Mouse (Mus musculus) myocyte (in vitro differentiated cells): ENCODE results near the gene Gas7. TPM values are rescaled to one million over a fixed set of nuclear protein-coding genes. Genes with fewer than 3 reads are reported as not detected.

Experiments used
- H3K27me3 ChIP-seq: one replicate; pipeline ENCODE4 v1.6.1; 2011; ENCODE audit not compliant: control insufficient read depth, insufficient read depth, insufficient read length
- H3K36me3 ChIP-seq: one replicate; pipeline ENCODE4 v1.6.1; 2011; ENCODE audit not compliant: control insufficient read depth, insufficient read depth
- H3K4me2 ChIP-seq: one replicate; pipeline ENCODE4 v1.6.1; 2011; ENCODE audit warnings: low read depth, control low read depth
- H3K4me3 ChIP-seq: one replicate; pipeline ENCODE4 v1.5.1; 2011; ENCODE audit warnings: mild to moderate bottlenecking, control low read depth, moderate library complexity
- H3K79me2 ChIP-seq: one replicate; pipeline ENCODE4 v1.6.1; 2011; ENCODE audit not compliant: control insufficient read depth, insufficient read depth
- H3ac ChIP-seq: one replicate; pipeline ENCODE4 v1.6.1; 2011; ENCODE audit not compliant: control insufficient read depth, insufficient read length
- CEBPB ChIP-seq: IDR thresholded peaks from 2 replicates; pipeline ENCODE4 v1.6.1; 2011; ENCODE audit warnings: mild to moderate bottlenecking, moderate library complexity; ENCODE audit not compliant: poor library complexity, insufficient read depth, severe bottlenecking
- E2F4 ChIP-seq: IDR thresholded peaks from one replicate; pipeline ENCODE4 v1.6.1; 2011; ENCODE audit warnings: mild to moderate bottlenecking, control low read depth, moderate library complexity; ENCODE audit not compliant: insufficient read depth
- MAX ChIP-seq: IDR thresholded peaks from one replicate; pipeline ENCODE4 v1.6.1; 2011; ENCODE audit warnings: low read depth, mild to moderate bottlenecking, control low read depth
- MYOD1 ChIP-seq, 3 experiments: IDR thresholded peaks; one replicate each; pipeline ENCODE4 v1.6.1; 2011; ENCODE audit warnings: control low read depth in 2 of 3, low read depth in 2 of 3, mild to moderate bottlenecking in 2 of 3, moderate library complexity in 1 of 3; ENCODE audit not compliant: insufficient read length in 2 of 3, control insufficient read depth in 1 of 3
- MYOG ChIP-seq, 3 experiments: IDR thresholded peaks; one replicate each; pipeline ENCODE4 v1.6.1; 2011; ENCODE audit warnings: control low read depth in 2 of 3, low read depth in 2 of 3, mild to moderate bottlenecking in 2 of 3; ENCODE audit not compliant: insufficient read length in 2 of 3, control insufficient read depth in 1 of 3, insufficient read depth in 1 of 3
- POLR2A ChIP-seq: IDR thresholded peaks from one replicate; pipeline ENCODE4 v1.6.1; 2011; ENCODE audit warnings: low read depth, mild to moderate bottlenecking, control low read depth, moderate library complexity; ENCODE audit not compliant: insufficient read length
- POLR2AphosphoS2 ChIP-seq: IDR thresholded peaks from one replicate; pipeline ENCODE4 v1.6.1; 2011; ENCODE audit warnings: low read depth, control low read depth; ENCODE audit not compliant: insufficient read length
- REST ChIP-seq: IDR thresholded peaks from one replicate; pipeline ENCODE4 v1.6.1; 2011; ENCODE audit warnings: mild to moderate bottlenecking, control low read depth, moderate library complexity; ENCODE audit not compliant: insufficient read depth, insufficient read length
- SRF ChIP-seq: IDR thresholded peaks from one replicate; pipeline ENCODE4 v1.6.1; 2011; ENCODE audit warnings: low read depth; ENCODE audit not compliant: control insufficient read depth, insufficient read length
- TCF12 ChIP-seq: IDR thresholded peaks from one replicate; pipeline ENCODE4 v1.6.1; 2011; ENCODE audit warnings: mild to moderate bottlenecking, control low read depth; ENCODE audit not compliant: poor library complexity, insufficient read depth, severe bottlenecking
- TCF3 ChIP-seq: IDR thresholded peaks from one replicate; pipeline ENCODE4 v1.6.1; 2011; ENCODE audit warnings: low read depth, control low read depth; ENCODE audit not compliant: insufficient read length
- USF1 ChIP-seq: IDR thresholded peaks from one replicate; pipeline ENCODE4 v1.6.1; 2011; ENCODE audit warnings: low read depth, mild to moderate bottlenecking, control low read depth, moderate library complexity
- polyA plus RNA-seq: library from polyadenylated mRNA; unstranded; fragments of >200 nt; fragmentation: generic; extraction: Trizol; gene quantifications from one replicate; pipeline ENCODE4 v1.2.1, GENCODE M21; 2012; ENCODE audit warnings: missing spikeins

The Gas7 gene
- polyA plus RNA-seq, 1 experiment: 0.02 TPM

GRCm38 (mm10) chr11:67604481-67604880 is 149.2 kb downstream of the Gas7 start:
- Histone ChIP-seq H3K36me3 (no peaks in the 10 kb centered on the region), H3ac (no peak overlapping the region), H3K27me3 (no peaks in the 10 kb centered on the region), H3K4me3 (no peak overlapping the region), H3K79me2 (no peaks in the 10 kb centered on the region), H3K4me2 (no peak overlapping the region)
- no peak for TF ChIP-seq MYOG (IDR thresholded peaks at IDR 0.05; ENCODE audit: control insufficient read depth in 1 of 3, insufficient read depth in 1 of 3, insufficient read length in 2 of 3, low read depth in 2 of 3)
- TF ChIP-seq SRF: no peak
- TF ChIP-seq CEBPB: no peak
- no peak for TF ChIP-seq REST
- TF ChIP-seq MAX: no peak
- TF ChIP-seq TCF3: no peak
- TF ChIP-seq E2F4: no peak
- TF ChIP-seq TCF12: no peak
- no peak for TF ChIP-seq MYOD1 (IDR thresholded peaks at IDR 0.05; ENCODE audit: control insufficient read depth in 1 of 3, insufficient read length in 2 of 3, low read depth in 2 of 3)
- TF ChIP-seq USF1: no peak

- no peaks in the 10 kb centered on the region for H3K79me2 ChIP-seq
- no peak overlapping the region for H3K4me2 ChIP-seq
- H3K4me3 ChIP-seq: no peak overlapping the region
- no peaks in the 10 kb centered on the region for H3K36me3 ChIP-seq
- no peaks in the 10 kb centered on the region for H3K27me3 ChIP-seq
- no peak overlapping the region for H3ac ChIP-seq
- TF ChIP-seq TCF3 (no peak), REST (no peak), POLR2A (no peak), TCF12 (no peak), POLR2AphosphoS2 (no peak), E2F4 (no peak), CEBPB (no peak), MYOD1 (IDR thresholded peaks at IDR 0.05; ENCODE audit: control insufficient read depth in 1 of 3, insufficient read length in 2 of 3, low read depth in 2 of 3) (no peak), MAX (no peak), USF1 (no peak), MYOG (IDR thresholded peaks at IDR 0.05; ENCODE audit: control insufficient read depth in 1 of 3, insufficient read depth in 1 of 3, insufficient read length in 2 of 3, low read depth in 2 of 3) (no peak), SRF (no peak)
Observed at GRCm38 (mm10) chr11:67608114-67608683, 153.0 kb downstream of the Gas7 start.

GRCm38 (mm10) chr11:67612158-67612839 is 157.1 kb downstream of the Gas7 start:
- Histone ChIP-seq H3K27me3 (no peaks in the 10 kb centered on the region), H3K4me3 (no peak overlapping the region), H3ac (no peak overlapping the region), H3K4me2 (no peak overlapping the region), H3K36me3 (no peaks in the 10 kb centered on the region), H3K79me2 (no peaks in the 10 kb centered on the region)
- TF ChIP-seq MAX (no peak), REST (no peak), POLR2AphosphoS2 (no peak), SRF (no peak)

GRCm38 (mm10) chr11:67616557-67617239 is 161.5 kb downstream of the Gas7 start:
- no peak overlapping the region for H3K4me3 ChIP-seq
- H3K27me3 ChIP-seq: no peaks in the 10 kb centered on the region
- H3K79me2 ChIP-seq: no peaks in the 10 kb centered on the region
- H3ac ChIP-seq: no peak overlapping the region
- H3K36me3 ChIP-seq: no peaks in the 10 kb centered on the region
- no peak overlapping the region for H3K4me2 ChIP-seq
- TF ChIP-seq POLR2AphosphoS2: no peak
- TF ChIP-seq MYOG (IDR thresholded peaks at IDR 0.05; ENCODE audit: control insufficient read depth in 1 of 3, insufficient read depth in 1 of 3, insufficient read length in 2 of 3, low read depth in 2 of 3): no peak
- no peak for TF ChIP-seq USF1
- TF ChIP-seq E2F4: no peak
- no peak for TF ChIP-seq SRF

GRCm38 (mm10) chr11:67622340-67622739 is 167.1 kb downstream of the Gas7 start:
- Histone ChIP-seq H3K4me3 (no peak overlapping the region), H3K36me3 (no peaks in the 10 kb centered on the region), H3K79me2 (no peaks in the 10 kb centered on the region), H3ac (no peak overlapping the region), H3K27me3 (no peaks in the 10 kb centered on the region), H3K4me2 (no peak overlapping the region)
- TF ChIP-seq POLR2AphosphoS2 (no peak), TCF3 (no peak), SRF (no peak), E2F4 (no peak), REST (no peak), POLR2A (no peak)
